Mouse (Mus musculus) cerebellum, postnatal 25 days (tissue): Measurements from ENCODE around the gene Tmem183a.

Source experiments
- DNase-seq, 2 experiments: peaks; one replicate each; pipeline ENCODE4 v3.0.0; 2021; ENCODE audit warnings: mixed read lengths in 2 of 2

Tmem183a gene

GRCm38 (mm10) chr1:134344005-134344950, 17.5 kb downstream of the Tmem183a start:
- DNase-seq, result peak; percentile 96 to 99

GRCm38 (mm10) chr1:134343567-134343966, 18.2 kb downstream of the Tmem183a start:
- peak; percentile 70 to 73 for DNase-seq

- peak; percentile 49 to 58 for DNase-seq
These were observed 18.9 kb downstream of the Tmem183a start for GRCm38 (mm10) chr1:134342781-134343310.

DNA sequence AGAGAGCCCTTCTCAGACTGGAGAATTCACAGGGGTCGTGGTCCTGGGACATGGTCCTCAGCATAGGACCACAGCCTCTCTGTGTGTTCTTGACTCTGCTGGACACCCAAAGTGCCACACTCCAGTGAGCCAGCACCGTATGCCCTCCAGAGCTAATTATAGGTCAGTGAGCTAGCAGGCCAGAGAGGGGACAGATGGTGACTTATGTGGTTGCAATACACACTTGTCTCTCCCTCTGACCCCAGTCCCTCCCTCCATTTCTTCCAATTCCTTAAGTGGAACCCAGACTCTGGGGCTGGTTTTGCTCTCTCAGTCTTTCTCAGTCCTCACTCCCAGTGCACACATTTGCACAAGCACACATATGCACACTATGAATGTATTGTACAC, 19.5 kb downstream of the Tmem183a start:
- DNase-seq, result peak; percentile 78 to 80

DNA sequence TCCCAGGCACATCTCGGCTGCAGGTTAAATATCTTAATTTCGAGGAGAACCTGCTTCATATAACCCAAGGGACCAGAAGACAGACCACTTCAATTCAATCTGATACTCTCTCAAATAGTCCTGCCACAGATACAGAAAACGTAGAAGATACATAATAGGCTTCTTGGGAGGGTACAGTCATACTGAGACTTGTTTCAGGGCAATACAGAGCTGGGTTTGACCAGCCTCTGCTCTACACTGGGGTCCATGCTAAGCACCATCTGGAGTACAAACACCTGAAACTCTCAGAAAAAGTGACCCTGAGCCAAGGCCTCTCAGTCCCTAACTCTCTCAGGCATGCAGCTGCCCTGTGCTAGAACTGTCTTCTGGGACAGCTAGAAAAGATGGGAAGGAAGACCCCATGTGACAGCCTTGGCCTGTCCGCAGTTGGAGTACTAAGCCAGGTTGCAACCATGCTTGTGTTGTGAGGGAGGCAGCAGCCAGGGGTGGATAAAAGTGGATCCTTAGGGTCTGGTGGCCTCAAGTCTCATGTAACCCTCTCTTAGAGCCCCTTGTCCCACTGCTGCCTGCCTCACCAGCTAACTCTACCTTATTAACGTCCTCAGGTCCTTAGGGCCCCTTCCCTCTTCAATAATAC, 20.0 kb downstream of the Tmem183a start:
- no peak for DNase-seq

GRCm38 (mm10) chr1:134339757-134340619, 21.8 kb downstream of the Tmem183a start:
- peak; percentile 13 to 43 for DNase-seq

GRCm38 (mm10) chr1:134339162-134339561, 22.6 kb downstream of the Tmem183a start:
- DNase-seq, result peak; percentile 20 to 22

- peak; percentile 63 to 71 for DNase-seq
These were observed 24.6 kb downstream of the Tmem183a start for GRCm38 (mm10) chr1:134336958-134337710.

- DNase-seq, result peak; percentile 87 to 88
These were observed 25.6 kb downstream of the Tmem183a start for GRCm38 (mm10) chr1:134335924-134336810.

- DNase-seq, result peak; percentile 90
These were observed 26.4 kb downstream of the Tmem183a start for GRCm38 (mm10) chr1:134335211-134335923.

DNA sequence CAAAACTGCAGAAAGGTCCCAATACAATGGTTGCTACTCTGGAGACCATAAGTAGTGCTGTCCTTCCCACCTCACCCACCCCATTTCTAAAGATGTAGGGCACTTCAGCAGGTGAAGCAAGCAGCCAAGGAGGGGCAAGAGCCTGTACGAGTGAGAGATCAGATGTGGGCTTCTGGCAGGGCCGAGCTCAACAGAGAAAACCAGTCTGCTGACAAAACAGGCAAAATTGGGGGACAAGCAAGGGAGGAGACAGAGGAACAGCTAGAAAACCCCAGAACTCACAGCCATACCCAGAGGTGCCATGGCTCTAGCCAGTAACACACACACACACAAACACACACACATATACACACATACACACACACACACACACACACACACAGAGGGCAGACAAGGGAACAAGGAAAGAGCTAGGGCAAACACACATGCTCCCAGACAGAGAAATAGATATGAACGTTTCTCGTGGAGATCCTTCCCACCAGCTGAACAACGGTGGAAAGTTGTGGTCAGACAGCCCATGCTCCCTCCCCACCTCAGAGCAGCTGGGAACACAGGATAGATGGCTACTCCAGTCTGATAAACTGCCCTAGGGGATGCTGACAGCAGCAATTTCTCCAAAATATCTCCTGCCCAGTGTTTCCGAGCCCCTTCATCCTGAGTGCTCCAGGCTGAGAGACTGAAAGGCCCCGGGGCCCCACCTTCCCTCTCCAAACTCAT, 27.5 kb downstream of the Tmem183a start:
- DNase-seq, result peak; percentile 32 to 41

DNA sequence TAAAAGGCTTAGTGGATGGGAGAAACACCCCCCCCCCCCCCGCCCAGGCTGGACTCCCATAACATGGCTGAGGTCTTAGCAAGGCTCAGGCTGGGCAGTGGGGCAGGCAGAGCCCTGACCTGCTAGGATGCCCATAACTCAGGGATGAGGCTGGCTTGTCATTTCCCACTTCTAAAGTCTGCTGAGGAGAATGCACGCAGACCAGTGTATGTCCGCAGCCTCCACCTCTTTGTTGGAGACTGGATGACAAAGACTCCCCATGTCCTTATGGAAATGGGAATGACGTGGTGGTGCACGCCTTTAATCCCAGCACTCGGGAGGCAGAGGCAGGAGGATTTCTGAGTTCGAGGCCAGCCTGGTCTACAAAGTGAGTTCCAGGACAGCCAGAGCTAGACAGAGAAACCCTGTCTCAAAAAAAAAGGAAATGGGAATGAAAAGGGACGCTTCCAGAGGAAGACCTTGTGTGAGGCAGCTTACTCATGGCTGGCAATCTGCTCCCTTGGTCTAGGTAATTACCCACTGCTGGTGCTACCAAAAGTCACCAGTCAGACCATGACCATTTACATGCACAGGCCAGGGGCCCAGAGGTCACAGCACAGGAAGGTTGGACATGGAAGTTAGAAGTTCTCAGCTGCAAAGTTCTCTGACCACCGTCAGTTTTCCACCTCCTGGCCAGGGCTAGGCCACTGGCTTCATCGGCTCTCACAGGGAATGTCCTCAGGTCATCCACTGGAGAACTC, 28.2 kb downstream of the Tmem183a start:
- DNase-seq, result peak; percentile 41 to 45

- DNase-seq, result peak; percentile 75 to 84
These were observed 29.0 kb downstream of the Tmem183a start, which contains the start of gene Ppfia4 for GRCm38 (mm10) chr1:134332770-134333271. Gene Ppfia4 (minus strand): TSS chr1:134332928.

GRCm38 (mm10) chr1:134331879-134332635, 29.7 kb downstream of the Tmem183a start:
- peak; percentile 84 to 91 for DNase-seq

DNA sequence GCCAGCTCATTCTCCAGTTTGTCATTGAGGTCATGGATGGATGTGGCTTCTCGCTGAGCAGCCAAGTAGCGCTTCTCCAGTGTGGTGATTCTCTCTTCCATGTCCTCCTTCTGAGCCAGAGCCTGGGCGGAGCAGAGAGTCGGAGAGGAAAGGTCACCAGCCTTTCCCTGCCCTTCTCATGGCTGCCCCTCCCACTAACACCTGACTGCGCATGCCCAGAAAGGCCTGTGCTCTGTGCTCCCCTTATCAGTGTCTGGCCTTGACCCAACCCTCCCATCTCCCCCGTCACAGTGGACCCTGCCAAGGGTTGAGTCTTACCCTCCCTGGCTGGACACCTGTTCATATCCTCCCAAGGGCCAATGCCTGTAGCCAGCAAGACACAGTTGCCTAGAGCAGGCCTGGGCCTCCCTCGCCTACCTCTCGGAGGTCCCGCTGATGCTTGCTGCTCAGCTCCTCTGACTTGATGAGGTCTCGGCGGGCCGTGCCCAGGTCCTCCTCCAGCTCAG, 34.9 kb downstream of the Tmem183a start:
- no peak for DNase-seq

GRCm38 (mm10) chr1:134322591-134322990, 39.2 kb downstream of the Tmem183a start:
- peak in 1 of 2 experiments; percentile 58 for DNase-seq

DNA sequence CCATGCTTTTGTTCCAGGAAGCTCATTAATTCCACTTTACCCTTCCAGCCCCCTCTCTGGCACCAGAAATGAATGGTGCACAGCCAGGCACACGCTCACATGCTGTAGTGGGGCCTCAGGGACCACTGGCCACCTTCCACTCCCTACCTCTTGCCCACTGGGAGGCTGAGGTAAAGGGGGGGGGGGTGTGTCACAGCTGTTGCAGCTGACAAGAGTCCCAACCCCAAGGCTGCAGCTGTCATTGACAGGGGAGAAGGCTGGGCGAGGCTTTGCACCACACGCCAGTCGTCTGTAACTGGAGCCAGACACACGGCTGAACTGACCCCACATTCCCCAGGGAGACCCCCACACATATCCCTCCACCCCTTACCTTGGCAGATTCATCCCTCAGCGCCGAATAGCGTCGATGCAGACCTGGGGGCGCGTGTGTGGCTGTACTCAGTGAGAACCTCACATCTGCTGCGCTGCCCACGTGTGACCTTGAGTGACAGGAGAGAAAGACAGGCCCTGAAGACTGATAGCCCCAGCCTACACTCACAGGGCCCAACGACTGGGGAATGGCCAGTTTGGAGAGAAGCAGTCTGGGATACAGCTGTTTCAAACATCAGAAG, 41.0 kb downstream of the Tmem183a start:
- no peak for DNase-seq
